Mouse (Mus musculus) ovary, adult 10 weeks (tissue): ENCODE results near the gene Cox16. TPM values are rescaled to one million over a fixed set of nuclear protein-coding genes. Genes with fewer than 3 reads are reported as not detected.

Experiments
- polyA plus RNA-seq: library from polyadenylated mRNA; stranded (reverse); fragments of 350-450 nt; fragmentation: Illumina TruSeq; extraction: RNeasy Lipid Tissue Mini Kit (QIAGEN cat#74804); gene quantifications from one replicate; pipeline ENCODE4 v1.2.3, GENCODE M21; 2014

The Cox16 gene
- 291 TPM for polyA plus RNA-seq

GRCm38 (mm10) chr12:81484727-81485191, at the start of gene Cox16:
Gene Cox16, minus strand, starts transcription at chr12:81485127.

GRCm38 (mm10) chr12:81532316-81533028, 47.5 kb upstream of the Cox16 start, which contains the start of the genes Gm20498 and Synj2bp:
Gene Gm20498, minus strand, starts transcription at chr12:81532905.
Gene Synj2bp, minus strand, starts transcription at chr12:81532911.

GRCm38 (mm10) chr12:81421846-81422245, 63.1 kb downstream of the Cox16 start, which contains the start of gene Adam4:
Gene Adam4, minus strand, starts transcription at chr12:81421946.

GRCm38 (mm10) chr12:81379364-81379763, 105.6 kb downstream of the Cox16 start, which contains the start of gene Gm4787:
Gene Gm4787, minus strand, starts transcription at chr12:81379464.

GRCm38 (mm10) chr12:81332875-81333421, 152.0 kb downstream of the Cox16 start, which contains the start of gene Slc8a3:
Gene Slc8a3, minus strand, starts transcription at chr12:81333180.

Other genes starting within 250 kb of the Cox16 start
- 0.17 TPM for gene Slc8a3, start 151.9 kb downstream of the Cox16 start, polyA plus RNA-seq
- 1.1 TPM for gene Gm4787, start 105.7 kb downstream of the Cox16 start, polyA plus RNA-seq
- 0.40 TPM for gene Adam4, start 63.2 kb downstream of the Cox16 start, polyA plus RNA-seq
- 12.2 TPM for gene Gm20498, start 47.8 kb upstream of the Cox16 start, polyA plus RNA-seq
- gene Synj2bp, start 47.8 kb upstream of the Cox16 start, polyA plus RNA-seq = 171 TPM
- gene Adam21, start 83.3 kb upstream of the Cox16 start, polyA plus RNA-seq = 0.29 TPM
- gene Med6, start 109.9 kb upstream of the Cox16 start, polyA plus RNA-seq = 97.9 TPM
- 5.1 TPM for gene Ttc9, start 146.1 kb upstream of the Cox16 start, polyA plus RNA-seq